19 mouse cellular contexts compared by ENCODE assay signal in the genomic region with DNA sequence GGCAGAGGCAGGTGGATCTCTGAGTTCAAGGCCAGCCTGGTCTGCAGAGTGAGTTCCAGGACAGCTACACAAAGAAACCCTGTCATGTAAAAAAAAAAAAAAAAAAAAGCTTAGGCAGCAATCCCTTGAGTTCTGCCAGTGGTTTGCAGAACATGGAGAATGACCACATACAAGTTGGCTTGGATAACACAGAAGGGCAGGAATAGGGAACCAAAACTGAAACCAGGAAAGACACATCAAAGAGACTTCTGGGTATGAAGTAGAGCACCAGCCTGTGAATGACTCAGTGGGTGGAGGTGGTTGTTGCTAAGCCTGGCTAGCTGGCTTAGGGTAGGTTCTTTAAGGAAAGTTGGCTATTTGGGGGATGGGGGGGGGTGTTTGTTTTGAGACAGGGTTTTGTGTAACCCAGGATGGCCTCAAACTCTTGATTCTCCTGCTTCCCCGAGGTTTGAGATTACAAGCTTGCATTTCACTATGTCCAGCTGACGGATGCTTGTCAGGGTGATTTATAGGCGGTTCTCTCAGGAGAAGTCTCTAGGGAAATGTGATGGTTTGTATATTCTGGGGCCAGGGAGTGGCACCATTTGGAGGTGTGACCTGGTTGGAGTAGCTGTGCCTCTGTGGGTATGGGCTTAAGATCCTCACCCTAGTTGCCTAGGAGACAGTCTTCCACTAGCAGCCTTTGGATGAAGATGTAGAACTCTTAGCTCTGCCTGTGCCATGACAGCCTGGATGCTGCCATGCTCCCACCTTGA. TPM values are rescaled to one million over a fixed set of nuclear protein-coding genes. Genes with fewer than 3 reads are reported as not detected.
DNase-seq lines count a peak whose midpoint lies in the region; ATAC-seq and TF ChIP-seq lines count a peak whose summit lies in the region.
"Had no signal": no experiment of that assay in that cellular context is flagged by ENCODE, and none has a peak within 500 bp of the region (broad histone marks: within the 10 kb centered on the region; RNA-seq: fewer than 3 reads in every experiment).

No protein-coding gene starts in this region.

- H3K27me3 ChIP-seq in stomach, postnatal 0 days (ENCODE audit: control insufficient read depth, insufficient read depth, low read length) = no peaks in the 10 kb centered on the region
- H3K27me3 ChIP-seq: neural tube, embryonic 12.5 days had no signal

- no peaks in the 10 kb centered on the region for H3K4me1 ChIP-seq in stomach, postnatal 0 days (replicated peaks; ENCODE audit: control insufficient read depth, insufficient read depth)
- H3K4me1 ChIP-seq: midbrain, embryonic 13.5 days; neural tube, embryonic 12.5 days had no signal

- no peak for DNase-seq in frontal cortex, postnatal 10 days (ENCODE audit: low spot score in 2 of 2)
- peak; percentile 56 for DNase-seq in lung, postnatal 36 days
- DNase-seq in lung, postnatal 14 days = no peak
- no peak for DNase-seq in stomach, postnatal 0 days (ENCODE audit: low spot score)
- no peak for DNase-seq in adrenal gland, postnatal 25 days
- DNase-seq in testis, postnatal 14 days (ENCODE audit: low spot score) = no peak
- DNase-seq: B cell, adult 2 months; cerebellum, adult 2 months had no signal

- H3K4me3 ChIP-seq in macrophage (ENCODE audit: inconsistent target) = no peak overlapping the region
- no peak overlapping the region for H3K4me3 ChIP-seq in stomach, postnatal 0 days (ENCODE audit: low read depth, low read length)
- H3K4me3 ChIP-seq: limb, embryonic 10.5 days; midbrain, embryonic 13.5 days; neural tube, embryonic 12.5 days had no signal

- H3K27ac ChIP-seq in macrophage = peak overlapping the region; percentile 35
- H3K27ac ChIP-seq in stomach, postnatal 0 days (replicated peaks) = no peak overlapping the region
- H3K27ac ChIP-seq: kidney, postnatal 0 days; limb, embryonic 10.5 days; midbrain, embryonic 13.5 days; neural tube, embryonic 12.5 days had no signal

- no peaks in the 10 kb centered on the region for H3K36me3 ChIP-seq in macrophage (ENCODE audit: inconsistent target)
- H3K36me3 ChIP-seq in stomach, postnatal 0 days (ENCODE audit: control insufficient read depth, insufficient read depth, low read length) = no peaks in the 10 kb centered on the region

- H3K9me3 ChIP-seq in stomach, postnatal 0 days (ENCODE audit: control insufficient read depth, low read length) = no peaks in the 10 kb centered on the region
- H3K9me3 ChIP-seq: limb, embryonic 10.5 days; midbrain, embryonic 13.5 days; neural tube, embryonic 12.5 days had no signal

- no peaks in the 10 kb centered on the region for H3K79me2 ChIP-seq in macrophage (ENCODE audit: inconsistent target)

- H3K4me2 ChIP-seq in stomach, postnatal 0 days (replicated peaks; ENCODE audit: low read depth) = no peak overlapping the region
- H3K4me2 ChIP-seq: midbrain, embryonic 13.5 days; neural tube, embryonic 12.5 days had no signal

- ATAC-seq in frontal cortex, adult (ENCODE audit: low TSS enrichment) = peak; percentile 62; the same call in 1 of the 2 replicates
- peak; percentile 70 for ATAC-seq in stomach, postnatal 0 days (ENCODE audit: low FRiP score, low TSS enrichment)
- ATAC-seq: midbrain, embryonic 13.5 days had no signal

- no peak for TF ChIP-seq CTCF in stomach, postnatal 0 days (IDR thresholded peaks at IDR 0.05; ENCODE audit: low read depth)

- TF ChIP-seq EP300 in stomach, postnatal 0 days (optimal IDR thresholded peaks at IDR 0.05) = no peak

- WGBS in macrophage (ENCODE audit: missing documents) = 67% methylated on average over 3 of the region's 3 CpGs
- 56% methylated on average over 3 of the region's 3 CpGs for WGBS in stomach, postnatal 0 days

- no peak overlapping the region for H3K9ac ChIP-seq in stomach, postnatal 0 days (ENCODE audit: low read length)
- H3K9ac ChIP-seq: midbrain, embryonic 13.5 days; neural tube, embryonic 12.5 days had no signal

RNA-seq across cellular contexts. Expression of a gene that starts 21.3 kb away (rescaled TPM):
- not detected for total RNA-seq in macrophage (2018; cell fraction: chromatin; rRNA removed)
- total RNA-seq in macrophage (2018; cell fraction: cytosol; rRNA removed) = not detected
- total RNA-seq in macrophage (2018; cell fraction: nucleus; rRNA removed) = not detected
- polyA plus RNA-seq in macrophage (2018) = not detected in 3 replicates
- polyA plus RNA-seq in stomach, postnatal 0 days (2015; fragmentation: Nextera tagmentation; extraction: Ambion mirVana) = 0.87 and 0.93 TPM in 2 replicates
- 2.5 TPM in 1 of 2 replicates, not detected in the other for total RNA-seq in adrenal gland, postnatal 25 days (2021)
- total RNA-seq: ES-E14; heart, adult 18-20 months; heart, postnatal 25 days; layer of hippocampus, postnatal 25 days had no signal
- polyA plus RNA-seq: brain, embryonic 14.5 days; limb, embryonic 10.5 days; neural tube, embryonic 12.5 days had no signal

RNA-seq across cellular contexts. Expression of a gene that starts 28.5 kb away (rescaled TPM):
- 10 to 100 TPM; 19.6 to 90.5 (median 55.7) TPM for total RNA-seq in macrophage (2018; cell fraction: chromatin; rRNA removed)
- total RNA-seq in macrophage (2018; cell fraction: cytosol; rRNA removed) = 10 to 100 TPM; 37.7 to 58.6 (median 49.4) TPM
- total RNA-seq in macrophage (2018; cell fraction: nucleus; rRNA removed) = 10 to 100 TPM; 19.4 to 58.8 (median 38.3) TPM
- polyA plus RNA-seq in macrophage (2018) = 33.6 to 49.3 TPM (median 47.6 TPM) in 3 replicates
- 67.9 and 68.8 TPM in 2 replicates for polyA plus RNA-seq in stomach, postnatal 0 days (2015; fragmentation: Nextera tagmentation; extraction: Ambion mirVana)
- total RNA-seq in adrenal gland, postnatal 25 days (2021) = 85.7 and 117 TPM in 2 replicates

RNA-seq across cellular contexts. Expression of a gene that starts 32.2 kb away (rescaled TPM):
- 10 to 100 TPM in 3 of 26 experiments, 1 to 10 TPM in 23; 1.1 to 10.6 (median 4.1) TPM for total RNA-seq in macrophage (2018; cell fraction: chromatin; rRNA removed)
- total RNA-seq in macrophage (2018; cell fraction: cytosol; rRNA removed) = 10 to 100 TPM; 11.1 to 28.7 (median 15.4) TPM
- total RNA-seq in macrophage (2018; cell fraction: nucleus; rRNA removed) = 1 to 10 TPM; 2.0 to 8.5 (median 4.0) TPM
- 16.2 to 43.5 TPM (median 22.6 TPM) in 3 replicates for polyA plus RNA-seq in macrophage (2018)
- polyA plus RNA-seq in stomach, postnatal 0 days (2015; fragmentation: Nextera tagmentation; extraction: Ambion mirVana) = 32.7 and 33.0 TPM in 2 replicates
- 18.1 and 26.8 TPM in 2 replicates for total RNA-seq in adrenal gland, postnatal 25 days (2021)

RNA-seq across cellular contexts. Expression of a gene that starts 32.3 kb away (rescaled TPM):
- total RNA-seq in macrophage (2018; cell fraction: chromatin; rRNA removed) = 10 to 100 TPM in 10 of 26 experiments, 1 to 10 TPM in 16; 1.2 to 19.3 (median 7.0) TPM
- total RNA-seq in macrophage (2018; cell fraction: cytosol; rRNA removed) = 10 to 100 TPM in 6 of 26 experiments, 1 to 10 TPM in 20; 5.8 to 11.5 (median 8.5) TPM
- total RNA-seq in macrophage (2018; cell fraction: nucleus; rRNA removed) = 10 to 100 TPM in 7 of 26 experiments, 1 to 10 TPM in 19; 2.4 to 14.9 (median 6.4) TPM
- 8.4 to 11.4 TPM (median 10.0 TPM) in 3 replicates for polyA plus RNA-seq in macrophage (2018)
- polyA plus RNA-seq in stomach, postnatal 0 days (2015; fragmentation: Nextera tagmentation; extraction: Ambion mirVana) = 28.1 and 29.3 TPM in 2 replicates
- 36.0 and 46.9 TPM in 2 replicates for total RNA-seq in adrenal gland, postnatal 25 days (2021)
